Mouse (Mus musculus): ENCODE results near the gene Chrna4.

The Chrna4 gene

DNA sequence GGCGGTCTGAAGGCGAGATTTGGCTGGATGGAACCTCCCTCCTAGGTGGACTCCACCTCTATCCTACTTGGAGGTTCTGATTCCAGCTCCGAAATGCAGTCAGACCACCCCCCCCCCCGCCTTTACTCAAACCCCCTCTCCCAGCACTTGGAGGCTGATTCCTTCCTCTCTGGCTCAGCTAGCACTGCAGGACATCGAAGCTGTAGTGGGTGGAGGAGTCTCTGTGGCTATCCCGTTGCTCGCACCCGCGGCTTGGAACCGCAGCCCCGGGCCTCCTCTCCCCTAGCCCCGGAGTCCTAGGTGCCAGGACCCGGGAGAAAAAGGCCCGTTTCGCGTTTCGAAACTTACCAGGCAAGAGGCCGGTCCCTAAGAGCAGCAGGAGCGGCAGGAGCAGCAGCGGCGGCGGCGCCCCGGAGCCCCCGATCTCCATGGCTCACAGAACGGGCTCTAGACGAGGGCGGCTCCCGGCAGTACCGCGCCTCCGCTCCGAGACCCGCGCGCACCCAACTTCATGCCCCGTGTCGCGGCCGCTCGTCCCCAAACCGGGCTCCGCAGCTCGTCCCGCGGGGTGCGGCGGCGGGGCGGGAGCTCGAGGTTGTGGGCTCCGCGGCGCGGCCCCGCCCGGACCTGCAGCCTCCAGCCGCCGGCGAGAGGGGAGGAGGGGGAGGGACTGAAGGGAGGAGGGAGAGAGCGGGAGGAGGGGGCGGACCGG is 4.5 kb downstream of the Chrna4 start:
- in situ Hi-C loops (cut with MboI), result no loop called here

DNA sequence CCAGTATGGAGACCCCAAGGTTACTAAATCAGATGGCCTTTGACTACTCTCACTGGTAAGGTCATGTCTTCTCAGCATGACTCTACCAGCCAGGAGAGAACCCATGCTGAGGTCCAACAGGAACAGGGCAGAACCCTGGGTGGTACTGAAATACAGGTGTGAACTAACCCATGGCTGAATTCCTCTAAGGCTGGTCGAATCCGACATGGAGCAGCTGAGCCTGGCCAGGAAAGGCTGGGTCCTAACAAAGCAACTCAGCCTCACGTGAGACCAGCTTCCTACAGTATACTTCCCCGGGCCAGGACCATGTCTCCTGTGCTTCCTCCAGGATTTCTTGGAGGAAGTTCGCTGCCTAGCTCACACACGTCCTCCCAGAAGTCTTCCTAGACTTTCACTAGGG is 6.8 kb downstream of the Chrna4 start:
- in situ Hi-C loops (cut with MboI), result no loop called here

DNA sequence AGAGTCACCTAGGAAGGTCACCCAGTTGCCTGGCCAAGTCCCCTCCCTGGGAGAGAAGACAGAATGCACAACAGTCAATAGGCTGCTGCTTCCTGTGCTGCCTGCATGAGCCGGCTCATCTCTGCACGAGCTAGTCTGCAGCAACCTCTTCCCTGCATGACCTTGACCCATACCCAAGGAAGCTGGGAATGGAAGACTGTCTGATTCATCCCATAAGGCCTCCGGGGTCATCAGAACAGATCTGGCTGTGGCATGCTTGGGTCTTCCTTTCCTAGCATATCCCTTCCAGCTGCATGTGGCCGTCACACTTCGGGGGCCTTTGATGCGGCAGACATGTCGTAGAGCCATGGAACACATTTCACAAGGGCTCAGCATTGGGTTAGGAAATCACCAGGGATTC is 8.2 kb downstream of the Chrna4 start:
- in situ Hi-C loops (cut with MboI), result no loop called here

DNA sequence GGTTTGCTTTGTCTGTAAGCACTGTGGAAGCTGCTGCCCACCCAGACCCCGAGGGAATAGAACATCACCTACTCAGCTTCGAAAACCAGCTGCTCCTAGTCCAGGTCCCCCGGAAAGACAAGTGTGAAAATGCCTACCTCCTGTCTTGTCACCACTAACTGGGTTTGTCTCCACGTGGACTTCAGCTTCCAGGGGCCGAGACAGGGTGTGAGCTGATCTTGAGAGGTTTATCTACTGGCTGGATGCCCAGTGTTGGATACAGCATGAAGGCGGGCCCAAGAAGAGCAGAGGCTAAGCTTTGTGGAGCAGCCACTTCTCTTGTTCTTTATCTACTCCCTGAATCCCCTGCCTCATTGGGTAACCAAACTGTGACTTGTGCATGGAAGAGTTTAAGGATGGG is 10.0 kb downstream of the Chrna4 start:
- in situ Hi-C loops (cut with MboI), result no loop called here

DNA sequence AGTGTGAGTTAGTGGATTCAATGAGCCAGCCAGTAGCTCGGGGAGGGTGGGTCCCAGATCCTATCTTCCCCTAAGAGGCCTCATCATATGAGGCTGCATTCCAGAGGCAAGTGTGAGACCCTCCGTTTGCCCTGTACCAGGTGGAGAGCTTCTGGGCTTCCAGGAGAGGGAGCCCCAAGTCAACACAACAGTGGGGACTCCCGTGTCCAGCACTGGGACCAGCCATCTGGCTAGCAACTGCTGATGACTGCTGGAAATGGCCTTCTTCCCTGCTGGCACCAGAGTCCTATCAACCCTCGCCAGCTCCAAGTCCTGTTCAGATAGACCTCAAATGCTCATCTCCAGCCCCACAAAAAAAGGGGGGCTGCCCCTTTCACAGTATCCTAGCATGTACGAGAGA is 10.9 kb downstream of the Chrna4 start:
- in situ Hi-C loops (cut with MboI), result no loop called here

DNA sequence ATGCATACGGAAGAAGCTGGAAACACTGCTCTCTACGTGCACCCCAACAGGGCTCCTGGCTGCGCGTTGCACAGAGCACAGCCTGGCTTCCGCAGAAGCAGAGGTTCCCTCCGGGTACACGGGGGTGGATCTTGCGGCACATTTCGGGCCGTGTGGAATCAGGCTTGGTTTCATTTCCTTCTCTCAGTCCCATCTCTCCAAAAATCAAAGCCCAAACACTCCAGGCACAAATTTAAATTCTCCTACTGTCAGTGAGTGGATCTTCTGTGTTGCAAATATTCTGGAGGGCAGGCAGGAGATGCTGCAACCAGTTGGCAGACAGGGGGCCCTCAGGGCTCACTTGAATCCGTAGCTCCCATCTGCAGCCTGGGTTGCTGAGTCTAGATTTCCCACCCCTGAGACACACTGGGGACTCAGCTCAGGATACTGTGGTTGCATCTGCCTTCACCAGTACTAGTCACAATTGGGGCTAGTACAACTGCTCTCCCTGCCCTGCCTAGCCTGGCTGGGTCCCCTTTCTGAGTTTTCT is 11.9 kb downstream of the Chrna4 start:
- in situ Hi-C loops (cut with MboI), result no loop called here

DNA sequence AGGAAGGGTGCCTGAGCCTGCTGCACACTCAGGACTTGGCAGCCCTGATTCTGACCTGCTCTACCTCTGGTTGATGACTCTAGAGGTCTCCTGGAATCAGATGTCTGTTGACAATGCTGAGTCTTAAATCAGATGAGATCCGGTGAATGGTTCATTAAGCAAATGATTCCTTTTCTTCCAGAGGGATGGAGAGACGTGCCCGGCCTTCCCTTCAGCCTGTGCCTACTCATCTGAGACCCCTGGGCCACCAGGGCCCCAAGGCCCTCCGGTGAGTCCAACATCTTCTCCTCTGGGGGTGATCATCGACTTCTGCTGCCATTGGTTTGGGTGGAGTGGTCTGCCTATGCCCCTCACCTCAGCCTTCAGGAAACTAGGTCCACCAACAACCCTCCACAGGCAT is 35.0 kb downstream of the Chrna4 start:
- in situ Hi-C loops (cut with MboI), result no loop called here

DNA sequence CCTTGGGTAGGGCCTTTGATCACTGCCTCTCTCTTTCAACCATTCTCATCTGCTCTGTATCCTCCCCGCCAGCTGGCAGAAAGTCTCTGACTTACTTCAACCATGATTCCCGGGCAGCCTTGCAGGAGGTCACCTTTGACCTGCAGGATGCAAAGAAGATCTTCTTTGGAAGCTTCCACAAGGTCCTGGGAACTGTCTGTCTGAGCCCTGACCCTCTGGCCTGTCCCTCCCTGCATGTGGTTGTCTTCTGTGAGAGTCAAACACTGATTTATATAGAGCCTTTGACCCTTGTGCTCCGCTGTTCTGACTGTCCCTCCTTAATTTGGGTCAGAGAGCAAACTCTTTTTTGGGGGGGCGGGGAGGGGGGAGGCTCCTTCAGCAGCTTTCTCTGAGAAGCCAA is 36.3 kb downstream of the Chrna4 start:
- in situ Hi-C loops (cut with MboI), result no loop called here

DNA sequence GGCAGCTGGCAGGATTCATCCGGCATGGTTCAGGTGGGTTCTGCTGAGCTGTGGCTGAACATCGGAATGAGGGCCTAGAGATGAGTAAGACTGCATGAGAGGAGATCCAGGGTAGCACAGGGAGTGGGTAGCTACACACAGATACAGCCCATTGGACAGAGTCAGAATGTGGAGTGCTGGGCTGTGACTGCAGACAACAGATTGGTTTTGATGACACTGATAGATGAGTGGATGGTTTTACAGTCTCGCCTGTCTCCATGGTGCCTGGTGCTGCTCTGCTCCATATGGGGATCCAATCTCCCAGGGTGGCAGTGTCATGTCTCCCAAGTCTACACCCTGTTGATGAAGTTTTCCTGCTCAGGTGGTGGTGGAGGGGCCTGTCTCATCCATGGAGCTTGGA is 46.4 kb downstream of the Chrna4 start:
- in situ Hi-C loops (cut with MboI), result no loop called here

DNA sequence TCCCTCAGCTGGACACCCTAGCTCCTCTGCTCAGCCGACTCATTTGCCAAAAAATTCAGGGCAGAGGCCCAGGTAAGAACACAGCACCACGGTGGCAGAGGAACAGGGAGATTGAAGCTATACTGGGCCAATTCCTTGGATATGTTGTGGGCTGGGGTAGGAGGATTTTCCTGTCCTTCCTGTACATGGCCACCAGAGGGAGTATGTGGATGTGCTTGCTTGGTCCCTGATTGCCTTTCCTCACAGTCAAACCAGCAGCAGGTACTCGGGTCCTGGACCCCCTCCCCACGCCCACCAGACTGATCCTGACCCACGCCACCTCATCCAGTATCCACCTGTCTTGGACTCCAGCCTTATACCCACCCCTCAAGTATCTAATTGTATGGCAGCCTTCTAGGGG is 46.9 kb downstream of the Chrna4 start:
- in situ Hi-C loops (cut with MboI), result no loop called here

DNA sequence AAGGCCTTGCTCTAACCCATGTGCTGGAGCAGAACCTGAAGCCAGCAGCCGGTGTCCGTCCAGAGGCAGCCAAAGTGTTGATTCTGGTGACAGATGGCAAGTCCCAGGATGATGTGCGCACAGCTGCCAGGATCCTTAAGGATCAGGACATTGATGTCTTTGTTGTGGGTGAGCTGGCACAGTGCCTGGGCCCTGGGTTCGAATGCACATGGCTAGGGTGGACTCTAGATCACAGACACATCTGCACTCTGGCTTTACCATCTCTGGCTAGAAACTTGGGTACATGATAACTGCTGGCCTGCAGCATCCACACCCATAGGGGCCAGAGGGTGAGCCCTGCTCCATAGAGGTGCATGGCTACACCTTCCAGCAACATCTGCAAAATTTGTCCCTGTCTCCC is 47.9 kb downstream of the Chrna4 start:
- in situ Hi-C loops (cut with MboI), result no loop called here

DNA sequence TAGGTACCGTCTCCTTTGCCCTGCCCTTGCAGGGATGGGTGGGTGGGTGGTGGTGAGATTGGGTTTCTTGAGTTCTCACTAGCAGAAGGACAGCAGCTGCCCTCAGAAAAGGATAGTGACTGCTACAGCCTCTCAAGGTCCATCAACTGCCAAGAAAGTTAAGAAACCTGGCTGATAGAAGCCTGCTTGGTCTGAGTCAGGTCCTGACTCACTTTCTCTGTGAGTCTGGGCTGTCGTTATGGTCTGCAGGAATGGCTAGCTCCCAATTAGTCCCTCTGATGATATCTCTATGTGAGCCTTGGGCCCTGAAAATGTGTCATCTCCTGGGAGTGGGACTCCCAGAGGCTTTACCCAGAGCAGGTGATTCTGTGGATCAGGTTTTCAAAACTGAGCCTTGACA is 49.0 kb downstream of the Chrna4 start:
- in situ Hi-C loops (cut with MboI), result no loop called here

DNA sequence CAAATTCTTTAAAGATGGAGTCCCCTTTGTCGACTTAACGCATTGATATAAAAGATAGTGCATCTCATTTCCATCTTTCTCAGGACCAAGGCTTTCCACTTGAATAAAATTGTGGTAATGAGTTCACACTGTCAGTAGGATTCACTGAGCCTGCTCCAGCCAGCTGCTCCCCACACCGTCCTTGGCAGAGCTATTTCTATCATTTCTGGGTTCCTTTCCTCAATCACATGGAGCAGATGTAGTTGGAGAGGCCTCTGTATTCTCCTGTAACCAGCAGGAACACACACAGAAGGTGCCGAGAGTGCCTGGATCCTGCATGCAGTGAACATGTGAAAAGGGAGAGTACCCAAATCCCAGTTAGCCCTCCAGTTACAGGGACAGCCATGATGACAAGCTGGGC is 53.0 kb downstream of the Chrna4 start:
- in situ Hi-C loops (cut with MboI), result no loop called here

DNA sequence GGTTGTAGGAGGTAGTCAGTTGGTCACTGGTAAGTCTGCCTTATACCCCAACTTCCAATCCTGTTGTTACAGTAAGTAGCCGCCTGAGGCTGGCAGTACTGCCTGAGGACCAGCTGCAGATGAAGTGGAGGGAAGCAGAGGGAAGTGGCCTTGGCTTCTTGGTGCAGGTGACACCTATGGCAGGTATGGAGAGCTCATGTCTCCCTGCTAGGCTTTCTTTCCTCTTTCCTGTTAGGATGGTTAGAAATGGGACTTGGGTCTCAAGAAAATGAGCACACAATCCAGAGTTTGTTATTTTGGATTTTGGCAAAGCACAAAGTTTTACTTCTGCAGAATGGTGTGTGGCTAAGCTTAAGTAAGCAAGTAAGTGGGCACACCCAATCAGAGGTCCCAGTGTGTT is 54.4 kb downstream of the Chrna4 start:
- in situ Hi-C loops (cut with MboI), result no loop called here

DNA sequence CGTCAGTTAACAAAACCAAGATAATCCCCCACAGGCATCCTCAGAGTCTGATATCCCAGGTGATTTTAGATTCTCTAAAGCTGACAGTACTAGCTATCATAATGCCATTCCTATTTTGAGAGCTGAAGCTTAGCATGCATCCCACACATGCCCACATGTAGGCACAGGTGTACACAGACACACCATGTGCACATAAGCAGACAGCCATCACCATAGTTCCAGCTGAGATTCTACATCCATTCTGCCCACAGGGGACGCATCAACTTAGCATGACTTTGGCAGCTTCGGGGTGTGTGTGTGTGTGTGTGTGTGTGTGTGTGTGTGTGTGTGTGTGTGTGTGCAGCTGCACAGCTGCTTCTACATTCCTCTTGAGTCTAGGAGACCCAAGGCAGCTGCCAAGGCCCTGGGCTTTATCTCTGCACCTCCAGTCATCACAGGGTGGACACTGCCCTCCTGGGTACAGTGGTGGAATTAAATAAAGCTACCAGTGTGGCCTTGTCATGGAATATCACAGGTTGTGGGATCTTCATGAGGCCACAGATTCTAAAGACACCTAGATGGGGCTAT is 54.9 kb downstream of the Chrna4 start:
- in situ Hi-C loops (cut with MboI), result no loop called here

DNA sequence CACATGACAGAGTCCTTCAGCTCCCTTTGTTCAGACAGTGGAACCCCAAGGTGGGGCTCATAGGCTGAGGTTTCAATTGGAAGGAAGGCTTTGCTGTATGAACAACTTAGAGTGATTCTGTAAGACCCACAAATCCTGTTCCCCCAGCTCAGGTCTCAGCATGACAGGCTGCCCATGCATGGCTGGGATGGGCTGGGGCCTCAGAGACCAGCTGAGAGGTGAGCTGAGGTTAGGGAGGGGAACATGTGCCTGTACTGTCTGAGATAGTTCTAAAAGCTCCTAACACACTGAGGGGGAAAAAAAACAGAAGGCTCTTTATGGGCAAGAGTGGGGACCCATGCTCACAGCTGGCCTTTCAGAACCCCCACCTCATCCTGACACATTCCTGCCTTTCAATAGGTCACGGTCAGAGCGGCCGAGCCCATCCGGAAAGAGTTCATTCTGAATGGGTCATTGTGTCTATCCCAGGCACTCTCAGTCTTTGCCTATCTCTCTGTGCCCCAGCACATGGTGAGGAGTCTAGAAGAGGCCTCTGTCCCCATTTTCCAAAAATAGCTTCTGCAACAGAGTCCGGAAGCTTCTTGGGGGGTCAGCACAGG is 55.8 kb downstream of the Chrna4 start:
- in situ Hi-C loops (cut with MboI), result no loop called here

DNA sequence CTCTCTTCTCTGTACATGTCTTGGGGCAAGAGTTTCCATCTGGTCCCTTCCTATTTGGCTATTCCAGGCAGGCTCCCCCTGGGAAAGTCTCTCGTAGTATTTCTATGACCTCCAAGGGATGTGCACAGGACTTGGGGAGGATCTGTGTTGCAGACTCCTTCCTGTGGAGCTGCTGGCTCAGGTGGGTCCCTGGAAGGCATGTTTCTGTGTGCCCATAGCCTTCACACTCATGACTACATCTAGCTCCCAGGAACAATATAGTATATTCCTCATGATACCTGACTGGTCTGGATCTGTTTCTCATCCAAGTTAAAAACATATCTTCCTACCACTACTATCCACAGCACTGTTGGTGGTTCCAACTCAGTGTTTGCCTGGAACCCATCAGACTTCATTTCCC is 56.3 kb downstream of the Chrna4 start:
- in situ Hi-C loops (cut with MboI), result no loop called here

DNA sequence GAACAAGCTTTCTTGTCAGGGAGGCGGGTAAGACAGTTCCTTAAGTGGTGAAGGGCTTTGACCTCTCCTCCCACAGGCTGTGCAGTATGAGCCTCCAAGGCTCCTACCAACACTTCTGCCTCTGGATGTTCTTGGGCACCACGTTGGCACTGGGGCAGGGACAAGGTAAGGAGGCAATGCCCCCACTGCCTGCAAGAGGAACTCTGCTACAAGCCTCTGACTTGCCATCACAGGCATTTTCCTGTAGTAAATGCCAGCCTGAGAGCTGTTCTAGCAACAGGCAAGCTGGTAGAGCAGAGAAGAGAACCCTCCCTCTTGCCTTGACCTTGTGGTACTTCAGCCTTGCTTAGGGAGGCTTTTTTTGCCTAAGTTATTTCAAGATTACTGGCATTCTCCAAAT is 56.9 kb downstream of the Chrna4 start, which contains the start of gene Col20a1:
TSS of gene Col20a1 (plus strand) at position 87 of the 400 bp plus-strand sequence.
- in situ Hi-C loops (cut with MboI), result no loop called here

DNA sequence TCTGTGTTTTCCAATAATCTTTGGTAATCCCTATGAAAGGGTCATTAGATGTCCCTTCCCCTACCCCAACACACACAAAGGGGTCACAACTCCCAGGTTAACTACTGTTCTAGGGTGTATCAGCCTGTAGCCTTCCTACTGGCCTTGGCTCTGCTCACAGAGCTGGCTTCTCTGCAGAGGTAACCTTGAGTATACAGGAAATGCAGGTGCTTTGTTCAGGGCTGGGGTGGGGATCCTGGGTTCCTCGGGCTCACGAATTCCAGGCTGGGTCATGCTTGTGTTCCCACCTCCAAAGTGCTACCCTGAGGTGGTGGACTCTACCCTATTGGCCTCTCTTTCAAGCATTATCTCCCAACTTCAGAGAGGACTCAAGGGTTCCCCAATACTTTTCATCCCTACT is 57.7 kb downstream of the Chrna4 start:
- in situ Hi-C loops (cut with MboI), result no loop called here

DNA sequence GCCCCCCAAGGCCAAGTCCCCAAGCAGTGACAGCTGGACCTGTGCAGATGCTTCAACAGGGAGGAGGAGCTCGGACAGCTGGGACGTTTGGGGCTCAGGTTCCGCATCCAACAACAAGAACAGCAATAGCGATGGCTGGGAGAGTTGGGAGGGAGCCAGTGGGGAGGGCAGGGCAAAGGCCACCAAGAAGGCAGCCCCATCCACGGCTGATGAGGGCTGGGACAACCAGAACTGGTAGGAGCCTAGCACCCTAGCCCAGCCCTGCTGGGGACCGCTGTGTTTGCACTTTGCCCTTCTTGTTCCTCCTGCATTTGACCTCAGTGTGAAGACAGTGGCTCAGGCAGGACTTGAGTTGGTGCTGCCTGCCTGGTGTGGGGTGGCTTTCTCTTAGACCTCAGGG is 62.2 kb downstream of the Chrna4 start:
- in situ Hi-C loops (cut with MboI), result no loop called here

Data from mature B cell (primary cell).